Mouse (Mus musculus): ENCODE results near the gene Neurl1b.

DNA sequence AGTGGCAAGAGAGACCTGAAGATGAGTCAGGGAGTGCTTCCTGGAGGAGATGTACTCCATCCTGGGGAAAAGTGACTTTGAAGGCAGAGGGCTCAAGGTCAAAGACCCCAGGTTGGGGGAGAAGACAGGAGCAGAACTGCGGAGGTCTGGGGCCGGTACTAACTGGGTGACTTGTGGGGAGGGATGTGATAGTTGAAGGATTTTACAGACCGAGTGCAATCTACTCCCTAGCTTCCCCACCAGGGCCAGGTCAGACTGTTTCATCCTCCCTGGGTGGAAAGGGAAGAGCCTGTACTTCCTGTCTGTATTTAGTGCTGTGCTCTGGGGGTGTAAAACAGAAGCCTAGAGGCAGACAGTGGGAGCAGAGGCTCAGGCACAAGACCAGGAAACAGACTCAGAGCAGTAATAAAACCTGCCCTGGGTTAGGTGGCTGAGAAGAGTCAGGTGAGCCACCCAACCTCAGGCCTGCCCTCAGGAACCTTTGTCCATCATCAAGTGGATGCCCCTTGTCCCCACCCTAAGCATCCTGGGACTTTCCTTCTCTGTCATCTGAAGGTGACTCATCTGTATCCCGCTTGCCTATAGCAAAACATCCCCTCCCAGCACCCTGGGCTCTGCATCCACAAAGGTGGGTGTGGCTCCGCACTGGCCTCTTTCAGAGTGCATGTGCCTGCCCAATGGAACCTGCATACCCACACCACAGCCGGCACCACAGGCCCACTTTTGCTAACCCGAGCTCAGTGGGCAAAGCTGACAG, 6.0 kb downstream of the Neurl1b start:
- TF ChIP-seq CTCF (IDR thresholded peaks at IDR 0.05; ENCODE audit: control insufficient read depth, insufficient read depth, low read length) = no peak
- no peak for TF ChIP-seq POLR2A (IDR thresholded peaks at IDR 0.05; ENCODE audit: borderline replicate concordance, control insufficient read depth, low read depth, low read length)

Measured in bone marrow, adult 2 months (tissue).